Mouse (Mus musculus) retina, postnatal 1 day (tissue): ENCODE measurements around the gene Ang2.

Experiments
- DNase-seq: peaks from one replicate; pipeline ENCODE4 v3.0.0-alpha.2; 2012

Ang2 gene

GRCm38 (mm10) chr14:51150206-51150831 lies 48.6 kb downstream of the Ang2 start:
- no peak for DNase-seq

GRCm38 (mm10) chr14:51149164-51149563 lies 49.8 kb downstream of the Ang2 start:
- DNase-seq = no peak

GRCm38 (mm10) chr14:51148006-51148405 lies 50.9 kb downstream of the Ang2 start:
- DNase-seq = no peak

- no peak for DNase-seq
These were observed 52.3 kb downstream of the Ang2 start, which contains the start of gene Rnase1 for GRCm38 (mm10) chr14:51146685-51147084. Rnase1 (minus strand) TSS chr14:51146785.

GRCm38 (mm10) chr14:51145521-51145920 lies 53.4 kb downstream of the Ang2 start:
- DNase-seq = no peak
